Mouse (Mus musculus) CH12.LX (cell line): ENCODE measurements at regions not wholly inside any gene's neighbourhood (a gene's known extent, or its start where the extent isn't known, plus 50 kb on each side); places are given as distances from the start of the nearest gene placed in this dataset.

ENCODE experiments used
- DNase-seq: peaks from one replicate; pipeline ENCODE4 v3.0.0-alpha.2; 2013; ENCODE audit errors: extremely low read depth
- H3K27ac ChIP-seq: 2 replicates; pipeline ENCODE4 v1.5.1; 2012; ENCODE audit warnings: low read depth, mild to moderate bottlenecking, control low read depth, moderate library complexity; ENCODE audit not compliant: insufficient read depth
- H3K27me3 ChIP-seq: replicated peaks from 2 replicates; pipeline ENCODE3; 2012; ENCODE audit warnings: inconsistent platforms
- H3K36me3 ChIP-seq, 2 experiments: replicated peaks in 1 of 2; 2 replicates each; pipeline versions ENCODE3 to v1.6.1; 2012; ENCODE audit warnings: inconsistent platforms in 1 of 2, low read length in 1 of 2, mild to moderate bottlenecking in 1 of 2, mixed read lengths in 1 of 2, moderate library complexity in 1 of 2; ENCODE audit not compliant: control insufficient read depth in 1 of 2, insufficient read depth in 1 of 2
- H3K4me1 ChIP-seq, 2 experiments: 2 replicates each; pipeline ENCODE4 v1.6.1; 2012; ENCODE audit warnings: inconsistent platforms in 1 of 2, moderate library complexity in 1 of 2; ENCODE audit not compliant: insufficient read depth in 2 of 2, control insufficient read depth in 1 of 2
- H3K4me2 ChIP-seq: 2 replicates; pipeline ENCODE4 v1.6.1; 2012; ENCODE audit warnings: low read depth, mild to moderate bottlenecking, control low read depth; ENCODE audit not compliant: poor library complexity, insufficient read depth, severe bottlenecking
- H3K4me3 ChIP-seq, 3 experiments: fragments of 150-350 bp in 1 of 3; sonication (generic) in 1 of 3; replicated peaks in 1 of 3; 2 replicates each; pipeline versions ENCODE3 to v1.5.1; 2011 to 2012; ENCODE audit warnings: low read depth in 2 of 3, low read length in 2 of 3, mild to moderate bottlenecking in 2 of 3, moderate library complexity in 2 of 3, control low read depth in 1 of 3, improper control_type of control experiment in 1 of 3, inconsistent platforms in 1 of 3, mixed read lengths in 1 of 3; ENCODE audit not compliant: poor library complexity in 1 of 3
- H3K79me2 ChIP-seq: replicated peaks from 2 replicates; pipeline ENCODE4 v1.6.1; 2012; ENCODE audit warnings: mild to moderate bottlenecking, moderate library complexity; ENCODE audit not compliant: control insufficient read depth, poor library complexity, insufficient read depth, severe bottlenecking; ENCODE audit errors: extremely low read depth
- H3K9ac ChIP-seq: 2 replicates; pipeline ENCODE4 v1.6.1; 2012; ENCODE audit warnings: low read depth, mild to moderate bottlenecking, control low read depth, moderate library complexity; ENCODE audit not compliant: insufficient read depth
- H3K9me3 ChIP-seq: replicated peaks from 2 replicates; pipeline ENCODE3; 2012; ENCODE audit warnings: low read length, inconsistent platforms, mixed read lengths
- MYC ChIP-seq: IDR thresholded peaks from 2 replicates; pipeline ENCODE4 v1.6.1; 2011; ENCODE audit warnings: low read depth, mild to moderate bottlenecking, improper control_type of control experiment, low read length
- POLR2AphosphoS2 ChIP-seq: IDR thresholded peaks from 2 replicates; pipeline ENCODE4 v1.6.1; 2011; ENCODE audit warnings: low read depth, low read length, improper control_type of control experiment
- USF2 ChIP-seq: conservative IDR thresholded peaks from 2 replicates; pipeline ENCODE4 v1.6.1; 2011; ENCODE audit warnings: low read depth, low read length, improper control_type of control experiment
- dilution Hi-C: fragments of 300-500 bp; cut with MboI; formaldehyde crosslinking; loops from 2 replicates; pipeline ENCODE4 v1.14.3; 2020; ENCODE audit warnings: low sequenced_read_pairs; ENCODE audit not compliant: extremely low pct_unique_long_range_greater_than_20kb, extremely low pct_ligation_motif_present
- in situ Hi-C: fragments of 300-500 bp; cut with MboI; formaldehyde crosslinking; loops from 3 replicates; pipeline ENCODE4 v1.14.3; 2019; ENCODE audit warnings: low sequenced_read_pairs, low pct_ligation_motif_present, low pct_unique_long_range_greater_than_20kb, mixed read lengths

- Histone ChIP-seq H3K4me3 (no peak overlapping the region), H3K9me3 (peaks cover 30% of the 10 kb centered on the region), H3K9ac (no peak overlapping the region), H3K27me3 (no peaks in the 10 kb centered on the region), H3K36me3 (no peaks in the 10 kb centered on the region), H3K79me2 (no peaks in the 10 kb centered on the region), H3K4me2 (no peak overlapping the region), H3K27ac (no peak overlapping the region), H3K4me1 (no peaks in the 10 kb centered on the region)
- in situ Hi-C loops, result no loop called here
- DNase-seq, result no peak
- dilution Hi-C loops, result no loop called here
- no peak for TF ChIP-seq MYC
- TF ChIP-seq USF2, result no peak
- no peak for TF ChIP-seq POLR2AphosphoS2
Observed at GRCm38 (mm10) chr4:69327606-69328005, 373.4 kb upstream of the Brinp1 start.
